Mouse (Mus musculus) naive thymus-derived CD4-positive, alpha-beta T cell, adult 2 months (primary cell): ENCODE data around the gene Kansl1.

Source experiments
- DNase-seq: peaks from one replicate; pipeline ENCODE4 v3.0.0-alpha.2; 2011; ENCODE audit warnings: low read depth

Gene Kansl1

GRCm38 (mm10) chr11:104438450-104438849 lies 30.2 kb downstream of the Kansl1 start:
- no peak for DNase-seq

- no peak for DNase-seq
These were observed 32.2 kb downstream of the Kansl1 start for GRCm38 (mm10) chr11:104436394-104436954.

GRCm38 (mm10) chr11:104435753-104436152 lies 32.9 kb downstream of the Kansl1 start:
- DNase-seq = no peak

GRCm38 (mm10) chr11:104435141-104435540 lies 33.5 kb downstream of the Kansl1 start:
- DNase-seq = no peak

- DNase-seq = no peak
These were observed 36.4 kb downstream of the Kansl1 start for GRCm38 (mm10) chr11:104432251-104432650.

- no peak for DNase-seq
These were observed 36.9 kb downstream of the Kansl1 start for GRCm38 (mm10) chr11:104431807-104432206.

GRCm38 (mm10) chr11:104424727-104425416 lies 43.8 kb downstream of the Kansl1 start:
- peak; percentile 88 for DNase-seq

GRCm38 (mm10) chr11:104412254-104412653 lies 56.4 kb downstream of the Kansl1 start:
- DNase-seq = no peak

GRCm38 (mm10) chr11:104407391-104407790 lies 61.3 kb downstream of the Kansl1 start:
- DNase-seq = no peak

GRCm38 (mm10) chr11:104400961-104401360 lies 67.7 kb downstream of the Kansl1 start:
- no peak for DNase-seq

- DNase-seq = no peak
These were observed 69.0 kb downstream of the Kansl1 start for GRCm38 (mm10) chr11:104399459-104400216.

GRCm38 (mm10) chr11:104395648-104396047 lies 73.0 kb downstream of the Kansl1 start:
- no peak for DNase-seq

GRCm38 (mm10) chr11:104393196-104393595 lies 75.5 kb downstream of the Kansl1 start:
- no peak for DNase-seq

GRCm38 (mm10) chr11:104392153-104392552 lies 76.5 kb downstream of the Kansl1 start:
- no peak for DNase-seq

- no peak for DNase-seq
These were observed 81.4 kb downstream of the Kansl1 start for GRCm38 (mm10) chr11:104387284-104387683.

- DNase-seq = no peak
These were observed 82.1 kb downstream of the Kansl1 start for GRCm38 (mm10) chr11:104386595-104386994.

- no peak for DNase-seq
These were observed 85.4 kb downstream of the Kansl1 start for GRCm38 (mm10) chr11:104383167-104383810.

GRCm38 (mm10) chr11:104381887-104382286 lies 86.8 kb downstream of the Kansl1 start:
- peak; percentile 53 for DNase-seq

GRCm38 (mm10) chr11:104379635-104380034 lies 89.0 kb downstream of the Kansl1 start:
- peak; percentile 47 for DNase-seq

- DNase-seq = no peak
These were observed 92.4 kb downstream of the Kansl1 start for GRCm38 (mm10) chr11:104376291-104376690.

- DNase-seq = no peak
These were observed 101.0 kb downstream of the Kansl1 start for GRCm38 (mm10) chr11:104367486-104368190.
